Mouse (Mus musculus) intestine, embryonic 16.5 days (tissue): Measurements from ENCODE around the gene Slirp. TPM values are rescaled to one million over a fixed set of nuclear protein-coding genes. Genes with fewer than 3 reads are reported as not detected.

Experiments
- ATAC-seq: fragments of 200-750 bp; cut with Nextera tagmentation; 2 replicates; pipeline ENCODE4 v1.8.0; 2017; ENCODE audit warnings: moderate TSS enrichment, moderate library complexity
- H3K27ac ChIP-seq: fragments of 300-500 bp; sonication (generic); 2 replicates; pipeline ENCODE4 v1.5.1; 2014; ENCODE audit warnings: mild to moderate bottlenecking, low read length
- H3K27me3 ChIP-seq: fragments of 300-500 bp; sonication (generic); replicated peaks from 2 replicates; pipeline ENCODE4 v1.6.1; 2014; ENCODE audit warnings: low read length, control low read depth, mixed read lengths; ENCODE audit not compliant: control insufficient read depth, insufficient read depth
- H3K36me3 ChIP-seq: fragments of 300-500 bp; sonication (generic); 2 replicates; pipeline ENCODE4 v1.6.1; 2014; ENCODE audit warnings: low read length, control low read depth; ENCODE audit not compliant: control insufficient read depth, insufficient read depth
- H3K4me1 ChIP-seq: fragments of 300-500 bp; sonication (generic); 2 replicates; pipeline ENCODE4 v1.6.1; 2014; ENCODE audit warnings: low read length, control low read depth, mixed read lengths; ENCODE audit not compliant: control insufficient read depth, insufficient read depth
- H3K4me2 ChIP-seq: fragments of 300-500 bp; sonication (generic); 2 replicates; pipeline ENCODE4 v1.6.1; 2014; ENCODE audit warnings: low read depth, low read length, control low read depth
- H3K4me3 ChIP-seq: fragments of 300-500 bp; sonication (generic); 2 replicates; pipeline ENCODE4 v1.5.1; 2014; ENCODE audit warnings: mild to moderate bottlenecking, low read length
- H3K9ac ChIP-seq: fragments of 300-500 bp; sonication (generic); 2 replicates; pipeline ENCODE4 v1.6.1; 2014; ENCODE audit warnings: low read depth, low read length
- H3K9me3 ChIP-seq: fragments of 300-500 bp; sonication (generic); 2 replicates; pipeline ENCODE4 v1.6.1; 2016; ENCODE audit warnings: low read length, control low read depth; ENCODE audit not compliant: control insufficient read depth
- WGBS: fragments of 180-500 bp; shearing (Covaris S2); extraction: QIAGEN DNeasy Blood & Tissue Kit; methylation state at CpG from one replicate; pipeline ENCODE4 v1.1.7; 2014; 5-methylcytosine and 5-hydroxymethylcytosine counted together
- polyA plus RNA-seq: library from polyadenylated mRNA; unstranded; fragments of >200 nt; fragmentation: Nextera tagmentation; extraction: Ambion mirVana; gene quantifications from 2 replicates; pipeline ENCODE4 v1.2.1, GENCODE M21; 2015

Gene Slirp
- polyA plus RNA-seq, 1 experiment from 2014 or later, result 261 TPM

DNA sequence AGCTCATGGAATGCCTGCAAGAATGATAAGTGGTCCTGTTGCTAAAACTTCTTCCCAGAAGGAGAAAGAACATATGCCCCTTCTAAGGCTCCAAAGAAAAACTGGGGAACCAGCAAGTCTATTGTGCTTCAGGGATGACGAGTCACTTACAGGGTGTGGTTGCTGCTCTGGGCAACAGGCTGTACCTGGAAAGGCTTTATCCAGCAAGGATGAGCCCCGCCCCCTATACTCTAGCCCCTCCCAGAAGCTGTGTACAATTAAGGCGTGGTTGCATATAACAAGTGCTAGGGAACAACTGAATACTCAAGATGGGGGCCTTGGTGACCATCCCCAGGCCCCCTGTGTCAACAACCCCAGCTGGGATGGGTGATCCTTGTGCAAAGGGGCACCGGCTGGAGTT lies 34.6 kb upstream of the Slirp start:
- no peak overlapping the region for H3K27ac ChIP-seq
- H3K4me3 ChIP-seq, result no peak overlapping the region
- H3K27me3 ChIP-seq, result no peaks in the 10 kb centered on the region
- H3K36me3 ChIP-seq, result no peaks in the 10 kb centered on the region
- 69% methylated on average over 4 of the region's 4 CpGs for WGBS
- no peak overlapping the region for H3K4me2 ChIP-seq
- no peak overlapping the region for H3K9ac ChIP-seq
- H3K4me1 ChIP-seq, result peaks cover 13% of the 10 kb centered on the region
- ATAC-seq, result peak; percentile 23; the same call in 1 of the 2 replicates
- H3K9me3 ChIP-seq, result no peaks in the 10 kb centered on the region

DNA sequence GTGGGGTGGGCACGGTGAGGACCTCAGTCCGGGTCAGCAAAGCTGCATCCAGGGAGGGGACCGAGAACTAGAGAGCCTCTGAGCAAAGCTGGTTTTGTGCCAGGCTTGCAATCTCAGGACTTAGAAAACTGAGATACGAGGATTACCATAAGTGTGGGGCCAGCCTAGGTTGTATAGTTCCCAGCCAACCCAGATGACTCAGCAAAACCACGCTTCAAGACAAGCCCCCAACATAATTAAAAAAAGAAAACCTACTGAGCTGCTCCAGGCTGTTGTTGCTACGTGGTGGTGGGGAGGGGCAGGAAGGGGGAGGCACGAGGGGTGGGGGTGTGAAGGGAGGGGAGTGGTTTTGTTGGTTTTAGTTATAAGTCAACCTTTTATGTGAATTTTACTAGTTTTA lies 32.7 kb upstream of the Slirp start:
- no peaks in the 10 kb centered on the region for H3K36me3 ChIP-seq
- H3K9me3 ChIP-seq, result no peaks in the 10 kb centered on the region
- no peak overlapping the region for H3K9ac ChIP-seq
- 0 out of 2 replicates have a peak, but pooled peaks have one; percentile 17 for ATAC-seq
- no peak overlapping the region for H3K4me2 ChIP-seq
- H3K4me1 ChIP-seq, result peaks cover 10% of the 10 kb centered on the region
- no peak overlapping the region for H3K27ac ChIP-seq
- H3K4me3 ChIP-seq, result no peak overlapping the region
- WGBS, result 41% methylated on average over 7 of the region's 7 CpGs
- no peaks in the 10 kb centered on the region for H3K27me3 ChIP-seq

DNA sequence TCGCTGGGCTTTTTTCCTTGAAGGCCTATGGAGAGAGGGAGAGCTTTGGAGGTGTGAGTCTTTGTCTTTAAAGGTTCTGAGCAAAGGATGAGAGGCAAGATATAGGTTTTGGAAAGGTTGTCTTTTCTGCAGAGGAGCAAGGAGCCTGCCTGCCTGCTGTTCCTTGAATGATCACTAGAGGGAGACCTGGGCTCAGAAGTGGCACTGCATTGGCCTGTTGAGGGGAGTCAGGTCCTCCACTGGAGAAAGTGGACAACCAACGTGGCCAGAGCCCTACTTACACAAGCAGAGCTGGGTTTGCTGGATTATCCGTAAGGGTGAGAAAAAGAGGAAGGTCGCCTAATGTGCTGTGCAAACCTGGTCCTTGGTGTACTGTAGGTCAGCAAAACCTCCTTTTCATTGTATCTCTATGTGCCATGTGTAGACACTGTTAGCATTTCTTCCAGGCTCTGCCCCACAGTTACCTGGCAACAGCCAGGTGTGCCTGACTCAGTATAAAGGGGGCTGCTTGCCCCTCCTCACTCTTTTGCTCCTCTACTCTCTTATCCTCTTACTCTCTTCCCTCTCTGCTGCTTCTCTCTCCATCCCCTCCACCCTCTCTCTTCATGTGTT lies 30.4 kb upstream of the Slirp start:
- peaks cover 1% of the 10 kb centered on the region; the same call in 1 of the 2 replicates for H3K4me1 ChIP-seq
- 24% methylated on average over 4 of the region's 4 CpGs for WGBS
- H3K27me3 ChIP-seq, result no peaks in the 10 kb centered on the region
- H3K4me2 ChIP-seq, result no peak overlapping the region
- H3K9ac ChIP-seq, result no peak overlapping the region
- H3K4me3 ChIP-seq, result no peak overlapping the region
- no peak overlapping the region for H3K27ac ChIP-seq
- no peak for ATAC-seq
- H3K36me3 ChIP-seq, result no peaks in the 10 kb centered on the region
- no peaks in the 10 kb centered on the region for H3K9me3 ChIP-seq

- Histone ChIP-seq H3K4me1 (no peaks in the 10 kb centered on the region), H3K4me3 (no peak overlapping the region), H3K9ac (no peak overlapping the region), H3K27me3 (no peaks in the 10 kb centered on the region), H3K27ac (no peak overlapping the region), H3K4me2 (no peak overlapping the region), H3K9me3 (no peaks in the 10 kb centered on the region), H3K36me3 (no peaks in the 10 kb centered on the region)
- no peak for ATAC-seq
- WGBS, result 77% methylated on average over 4 of the region's 4 CpGs
Observed at GRCm38 (mm10) chr12:87415358-87415757, 28.3 kb upstream of the Slirp start.

DNA sequence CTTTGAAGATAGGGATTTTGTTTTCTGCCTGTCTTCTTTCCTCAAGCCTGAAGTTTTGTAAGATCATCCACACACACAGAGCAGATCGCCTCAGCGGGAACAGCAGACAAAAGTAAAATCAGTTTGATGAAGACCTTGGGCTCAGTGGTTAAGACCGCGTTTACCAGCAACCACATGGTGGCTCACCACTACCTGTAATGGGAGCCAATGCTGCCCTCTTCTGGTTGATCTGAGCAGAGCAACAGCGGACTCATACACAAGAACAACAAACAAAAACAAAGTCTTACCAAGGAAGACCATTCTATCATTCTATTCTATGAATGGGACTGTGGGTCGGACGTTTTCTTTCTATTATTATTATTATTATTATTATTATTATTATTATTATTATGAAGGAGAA lies 27.0 kb upstream of the Slirp start:
- Histone ChIP-seq H3K36me3 (no peaks in the 10 kb centered on the region), H3K27ac (no peak overlapping the region), H3K4me3 (no peak overlapping the region), H3K4me2 (no peak overlapping the region), H3K9ac (no peak overlapping the region), H3K27me3 (no peaks in the 10 kb centered on the region), H3K4me1 (no peaks in the 10 kb centered on the region), H3K9me3 (no peaks in the 10 kb centered on the region)
- 32% methylated on average over 7 of the region's 7 CpGs for WGBS
- ATAC-seq, result peak; percentile 21; the same call in 1 of the 2 replicates

- no peak overlapping the region for H3K4me3 ChIP-seq
- no peaks in the 10 kb centered on the region for H3K4me1 ChIP-seq
- no peaks in the 10 kb centered on the region for H3K9me3 ChIP-seq
- H3K36me3 ChIP-seq, result peaks cover 5% of the 10 kb centered on the region
- no peak overlapping the region for H3K4me2 ChIP-seq
- 76% methylated on average over 5 of the region's 5 CpGs for WGBS
- H3K9ac ChIP-seq, result no peak overlapping the region
- no peak for ATAC-seq
- H3K27ac ChIP-seq, result no peak overlapping the region
- no peaks in the 10 kb centered on the region for H3K27me3 ChIP-seq
Observed at GRCm38 (mm10) chr12:87418921-87419320, 24.8 kb upstream of the Slirp start.

DNA sequence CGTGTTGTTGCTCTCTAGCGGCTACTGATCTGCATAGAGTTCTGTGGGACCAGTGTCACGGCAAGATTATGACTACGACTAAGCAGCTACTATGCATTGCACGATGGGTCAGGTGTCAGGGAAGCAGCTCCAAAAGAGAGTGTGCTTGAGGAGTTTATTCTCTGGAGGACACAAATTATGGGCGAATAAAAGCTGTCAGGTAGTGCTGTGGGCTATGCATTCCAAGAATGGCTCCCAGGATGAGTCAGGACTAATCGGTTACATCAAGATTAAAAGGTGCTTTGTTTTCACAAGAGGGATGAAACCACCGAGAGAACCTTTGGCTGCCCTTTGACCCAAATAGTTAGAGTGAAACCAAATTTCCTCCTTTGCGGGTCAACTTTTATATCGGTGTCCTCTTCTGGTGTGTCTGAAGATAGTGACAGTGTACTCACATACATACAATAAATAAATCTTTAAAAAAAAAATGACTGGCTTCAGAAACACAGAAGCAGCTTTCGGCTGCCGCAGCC lies 23.7 kb upstream of the Slirp start:
- no peak overlapping the region for H3K27ac ChIP-seq
- H3K4me3 ChIP-seq, result no peak overlapping the region
- no peak overlapping the region for H3K4me2 ChIP-seq
- no peak overlapping the region for H3K9ac ChIP-seq
- no peaks in the 10 kb centered on the region for H3K9me3 ChIP-seq
- peaks cover 5% of the 10 kb centered on the region for H3K36me3 ChIP-seq
- 58% methylated on average over 12 of the region's 12 CpGs for WGBS
- no peaks in the 10 kb centered on the region for H3K27me3 ChIP-seq
- ATAC-seq, result 0 out of 2 replicates have a peak, but pooled peaks have one; percentile 21
- no peaks in the 10 kb centered on the region for H3K4me1 ChIP-seq

- no peaks in the 10 kb centered on the region for H3K27me3 ChIP-seq
- H3K4me3 ChIP-seq, result no peak overlapping the region
- H3K36me3 ChIP-seq, result peaks cover 5% of the 10 kb centered on the region
- no peak overlapping the region for H3K27ac ChIP-seq
- H3K4me2 ChIP-seq, result no peak overlapping the region
- no peak overlapping the region for H3K9ac ChIP-seq
- no peaks in the 10 kb centered on the region for H3K9me3 ChIP-seq
- 0 out of 2 replicates have a peak, but pooled peaks have one; percentile 8 for ATAC-seq
- 55% methylated on average over 5 of the region's 5 CpGs for WGBS
- H3K4me1 ChIP-seq, result no peaks in the 10 kb centered on the region
Observed at GRCm38 (mm10) chr12:87421708-87422507, 21.8 kb upstream of the Slirp start.

DNA sequence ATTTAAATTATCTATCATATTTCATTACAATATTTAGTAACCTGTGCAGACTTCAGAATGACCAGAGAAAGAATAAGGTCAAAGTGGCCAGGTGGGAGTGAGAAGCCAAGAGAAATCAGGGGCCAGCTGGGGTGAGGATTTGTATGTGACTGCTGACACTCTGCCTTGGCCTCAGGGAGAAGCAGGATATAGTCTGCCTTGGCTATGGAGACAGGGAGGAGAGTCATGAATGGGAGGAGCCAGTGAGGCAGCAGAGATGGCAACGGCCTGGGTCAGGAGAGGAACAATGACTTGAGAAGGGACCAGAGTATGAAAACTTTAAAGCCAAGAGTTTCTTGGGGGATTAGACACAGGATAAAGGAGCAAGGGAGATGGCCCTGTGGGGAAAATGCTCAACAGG lies 20.0 kb upstream of the Slirp start:
- no peak for ATAC-seq
- no peaks in the 10 kb centered on the region for H3K4me1 ChIP-seq
- no peak overlapping the region for H3K4me3 ChIP-seq
- H3K27me3 ChIP-seq, result no peaks in the 10 kb centered on the region
- peaks cover 10% of the 10 kb centered on the region for H3K36me3 ChIP-seq
- no peak overlapping the region for H3K27ac ChIP-seq
- no peak overlapping the region for H3K9ac ChIP-seq
- H3K9me3 ChIP-seq, result no peaks in the 10 kb centered on the region
- WGBS, result 37% methylated on average over 1 of the region's 1 CpGs
- no peak overlapping the region for H3K4me2 ChIP-seq
